Comparison of ENCODE assay signal across 17 mouse cellular contexts in genomic region chr1:168272091-168272490, GRCm38 (mm10).
A peak's percentile ranks its signal among the peaks of the same experiment; 100 is the strongest.
DNase-seq lines count a peak whose midpoint lies in the region; ATAC-seq and TF ChIP-seq lines count a peak whose summit lies in the region.
"Had no signal": no experiment of that assay in that cellular context is flagged by ENCODE, and none has a peak within 500 bp of the region (broad histone marks: within the 10 kb centered on the region; RNA-seq: fewer than 3 reads in every experiment).

No protein-coding gene starts in this region.

- H3K9me3 ChIP-seq in embryonic facial prominence, embryonic 15.5 days (replicated peaks) = no peaks in the 10 kb centered on the region
- H3K9me3 ChIP-seq in embryonic facial prominence, embryonic 10.5 days = no peaks in the 10 kb centered on the region
- H3K9me3 ChIP-seq in stomach, embryonic 16.5 days (replicated peaks; ENCODE audit: control insufficient read depth, low read length) = no peaks in the 10 kb centered on the region
- no peaks in the 10 kb centered on the region for H3K9me3 ChIP-seq in lung, postnatal 0 days (ENCODE audit: low read length)
- H3K9me3 ChIP-seq: embryonic facial prominence, embryonic 13.5 days; heart, embryonic 13.5 days; hindbrain, embryonic 13.5 days had no signal

- H3K4me2 ChIP-seq in embryonic facial prominence, embryonic 15.5 days (replicated peaks) = no peak overlapping the region
- no peak overlapping the region for H3K4me2 ChIP-seq in stomach, embryonic 16.5 days (ENCODE audit: low read depth, low read length)
- H3K4me2 ChIP-seq in lung, postnatal 0 days (replicated peaks; ENCODE audit: low read depth, low read length) = no peak overlapping the region
- H3K4me2 ChIP-seq: embryonic facial prominence, embryonic 13.5 days; heart, embryonic 13.5 days; hindbrain, embryonic 13.5 days had no signal

- peaks cover 31% of the 10 kb centered on the region for H3K4me1 ChIP-seq in embryonic facial prominence, embryonic 15.5 days
- H3K4me1 ChIP-seq in embryonic facial prominence, embryonic 10.5 days = peaks cover 16% of the 10 kb centered on the region
- peaks cover 8% of the 10 kb centered on the region; the same call in 1 of the 2 replicates for H3K4me1 ChIP-seq in stomach, embryonic 16.5 days (ENCODE audit: control insufficient read depth, insufficient read depth, low read length)
- H3K4me1 ChIP-seq in lung, postnatal 0 days (ENCODE audit: insufficient read depth, low read depth, low read length) = no peaks in the 10 kb centered on the region; the same call in 1 of the 2 replicates

- no peak for TF ChIP-seq CTCF in layer of hippocampus, adult 2 months (conservative IDR thresholded peaks at IDR 0.05)
- TF ChIP-seq CTCF in lung, postnatal 0 days (IDR thresholded peaks at IDR 0.05) = no peak

- H3K27ac ChIP-seq in embryonic facial prominence, embryonic 15.5 days (replicated peaks) = peak overlapping the region; percentile 39; the same call in 1 of the 2 replicates
- H3K27ac ChIP-seq in embryonic facial prominence, embryonic 10.5 days (replicated peaks) = no peak overlapping the region
- peak overlapping the region; percentile 8; the same call in 1 of the 2 replicates for H3K27ac ChIP-seq in layer of hippocampus, adult 2 months
- peak overlapping the region; percentile 69; the same call in 1 of the 2 replicates for H3K27ac ChIP-seq in stomach, embryonic 16.5 days (ENCODE audit: low read length)
- no peak overlapping the region for H3K27ac ChIP-seq in lung, postnatal 0 days (ENCODE audit: low read length)
- H3K27ac ChIP-seq: embryonic facial prominence, embryonic 13.5 days; heart, embryonic 13.5 days; hindbrain, embryonic 13.5 days; hindbrain, postnatal 0 days had no signal

- ATAC-seq in embryonic facial prominence, embryonic 15.5 days (ENCODE audit: insufficient number of reproducible peaks, low FRiP score, low TSS enrichment, low read depth) = no peak
- no peak for ATAC-seq in stomach, embryonic 16.5 days (ENCODE audit: insufficient read depth, low FRiP score)
- ATAC-seq in lung, postnatal 0 days = no peak
- ATAC-seq: forebrain, embryonic 16.5 days; hindbrain, postnatal 0 days had no signal

- no peak for DNase-seq in embryonic facial prominence, embryonic 10.5 days (ENCODE audit: low spot score)
- DNase-seq in layer of hippocampus, adult 2 months (ENCODE audit: low spot score in 2 of 2) = no peak
- no peak for DNase-seq in layer of hippocampus, postnatal 36 days
- DNase-seq in adipocyte (ENCODE audit: low spot score) = peak; percentile 32
- DNase-seq in lung, postnatal 0 days (ENCODE audit: low spot score) = no peak
- DNase-seq: adrenal gland, adult 8-10 months; gastrocnemius, postnatal 14 days; heart, postnatal 36 days; kidney, adult 11 months had no signal

- H3K27me3 ChIP-seq in embryonic facial prominence, embryonic 15.5 days = no peaks in the 10 kb centered on the region
- H3K27me3 ChIP-seq in embryonic facial prominence, embryonic 10.5 days (replicated peaks; ENCODE audit: low read depth, poor library complexity, severe bottlenecking) = no peaks in the 10 kb centered on the region
- no peaks in the 10 kb centered on the region for H3K27me3 ChIP-seq in stomach, embryonic 16.5 days (ENCODE audit: control insufficient read depth, insufficient read depth, low read length)
- H3K27me3 ChIP-seq in lung, postnatal 0 days (replicated peaks; ENCODE audit: insufficient read depth, low read length) = no peaks in the 10 kb centered on the region
- H3K27me3 ChIP-seq: CH12.LX; embryonic facial prominence, embryonic 13.5 days; heart, embryonic 13.5 days; hindbrain, embryonic 13.5 days had no signal

- no peak overlapping the region for H3K9ac ChIP-seq in embryonic facial prominence, embryonic 15.5 days
- no peak overlapping the region for H3K9ac ChIP-seq in stomach, embryonic 16.5 days (ENCODE audit: low read length)
- no peak overlapping the region for H3K9ac ChIP-seq in lung, postnatal 0 days (replicated peaks; ENCODE audit: low read depth)
- H3K9ac ChIP-seq: embryonic facial prominence, embryonic 13.5 days; heart, embryonic 13.5 days; hindbrain, embryonic 13.5 days had no signal

- TF ChIP-seq EP300 in lung, postnatal 0 days (IDR thresholded peaks at IDR 0.05) = no peak

- no peaks in the 10 kb centered on the region for H3K36me3 ChIP-seq in embryonic facial prominence, embryonic 15.5 days
- H3K36me3 ChIP-seq in embryonic facial prominence, embryonic 10.5 days (replicated peaks) = no peaks in the 10 kb centered on the region; the same call in 1 of the 2 replicates
- no peaks in the 10 kb centered on the region for H3K36me3 ChIP-seq in stomach, embryonic 16.5 days (ENCODE audit: control insufficient read depth, insufficient read depth, low read length)
- no peaks in the 10 kb centered on the region for H3K36me3 ChIP-seq in lung, postnatal 0 days (ENCODE audit: insufficient read depth, low read length)
- H3K36me3 ChIP-seq: embryonic facial prominence, embryonic 13.5 days; heart, embryonic 13.5 days; hindbrain, embryonic 13.5 days had no signal

- H3K4me3 ChIP-seq in embryonic facial prominence, embryonic 15.5 days (replicated peaks) = no peak overlapping the region
- H3K4me3 ChIP-seq in embryonic facial prominence, embryonic 10.5 days = no peak overlapping the region
- H3K4me3 ChIP-seq in layer of hippocampus, adult 2 months = no peak overlapping the region
- no peak overlapping the region for H3K4me3 ChIP-seq in stomach, embryonic 16.5 days (replicated peaks; ENCODE audit: low read length)
- no peak overlapping the region for H3K4me3 ChIP-seq in lung, postnatal 0 days (ENCODE audit: low read depth, low read length)
- H3K4me3 ChIP-seq: embryonic facial prominence, embryonic 13.5 days; heart, embryonic 13.5 days; hindbrain, embryonic 13.5 days had no signal

- 57% methylated on average over 2 of the region's 2 CpGs for WGBS in embryonic facial prominence, embryonic 15.5 days
- 86% methylated on average over 2 of the region's 2 CpGs for WGBS in embryonic facial prominence, embryonic 10.5 days
- WGBS in stomach, embryonic 16.5 days = 78% methylated on average over 2 of the region's 2 CpGs
- 69% methylated on average over 2 of the region's 2 CpGs for WGBS in lung, postnatal 0 days

Comparison
In these comparisons a context has a peak if more than half of its experiments do, and no peak if none do; other contexts are left out.
1. H3K27ac ChIP-seq: peak in embryonic facial prominence, embryonic 15.5 days (single experiment), layer of hippocampus, adult 2 months (single experiment) and stomach, embryonic 16.5 days (single experiment); none in embryonic facial prominence, embryonic 10.5 days (single experiment) and lung, postnatal 0 days (single experiment).